ENCODE assay signal across 18 mouse cellular contexts in the genomic region with DNA sequence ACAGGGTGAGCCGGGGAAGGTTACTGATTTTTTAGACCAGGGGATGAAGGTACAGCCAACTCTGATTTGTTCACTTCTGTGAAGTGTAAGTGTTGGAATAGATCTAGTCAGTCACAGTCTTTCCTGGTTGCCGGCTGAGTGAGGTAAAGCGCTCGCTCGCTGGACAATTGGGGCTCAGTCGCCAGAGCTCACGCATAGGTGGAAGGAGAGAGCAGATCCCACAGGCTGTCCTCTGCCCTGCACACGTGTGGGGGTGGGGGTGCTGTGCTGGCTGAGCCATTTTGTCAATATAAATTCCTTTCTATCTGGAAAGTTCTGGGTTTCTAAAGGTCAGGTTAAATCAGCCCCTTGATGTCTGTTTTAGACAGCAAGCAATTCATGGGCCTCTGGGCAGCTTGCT.
"Had no signal": no experiment of that assay in that cellular context is flagged by ENCODE, and none has a peak within 500 bp of the region (broad histone marks: within the 10 kb centered on the region; RNA-seq: fewer than 3 reads in every experiment).

No protein-coding gene starts in this region.

- H3K4me3 ChIP-seq: kidney, embryonic 15.5 days; left cerebral cortex, adult 2 months; midbrain, embryonic 12.5 days had no signal

- H3K4me2 ChIP-seq: kidney, embryonic 15.5 days; midbrain, embryonic 12.5 days had no signal

- H3K9me3 ChIP-seq: kidney, embryonic 15.5 days; midbrain, embryonic 12.5 days had no signal

- H3K36me3 ChIP-seq: midbrain, embryonic 12.5 days had no signal

- H3K9ac ChIP-seq: kidney, embryonic 15.5 days; midbrain, embryonic 12.5 days had no signal

- DNase-seq: kidney, postnatal 10 days; layer of hippocampus, postnatal 36 days; lung, adult 2 months; lung, postnatal 14 days; lung, postnatal 4 days; right cerebral cortex, adult 18-20 months; right cerebral cortex, postnatal 14 days; right cerebral cortex, postnatal 4 days; thymus, adult 2 months; thymus, postnatal 14 days; thymus, postnatal 4 days had no signal

- H3K27ac ChIP-seq: hindbrain, postnatal 0 days; kidney, embryonic 15.5 days; left cerebral cortex, adult 2 months; midbrain, embryonic 12.5 days; stomach, postnatal 0 days had no signal

- H3K4me1 ChIP-seq: midbrain, embryonic 12.5 days had no signal

- H3K27me3 ChIP-seq: kidney, embryonic 15.5 days; midbrain, embryonic 12.5 days had no signal

- ATAC-seq: hindbrain, postnatal 0 days; inflammation-experienced regulatory T-cells, adult 6 months; midbrain, embryonic 16.5 days had no signal
